Mouse (Mus musculus) liver, embryonic 14.5 days (tissue): ENCODE results near the gene Bbs9. TPM values are rescaled to one million over a fixed set of nuclear protein-coding genes. Genes with fewer than 3 reads are reported as not detected.

Experiments
- ATAC-seq: fragments of 200-750 bp; cut with Nextera tagmentation; 2 replicates; pipeline ENCODE4 v1.8.0; 2017; ENCODE audit warnings: moderate number of reproducible peaks, mild to moderate bottlenecking, moderate library complexity; ENCODE audit not compliant: insufficient read depth
- DNase-seq, 3 experiments: peaks; one replicate each; pipeline ENCODE4 v3.0.0-alpha.2; 2012 to 2013; ENCODE audit warnings: low read depth in 3 of 3, low spot score in 3 of 3
- H3K27ac ChIP-seq: fragments of 300-500 bp; sonication (generic); 2 replicates; pipeline ENCODE4 v1.5.1; 2014; ENCODE audit warnings: moderate library complexity, mild to moderate bottlenecking, control low read depth, inconsistent platforms
- H3K27me3 ChIP-seq: fragments of 300-500 bp; sonication (generic); 2 replicates; pipeline ENCODE4 v1.6.1; 2014; ENCODE audit warnings: mild to moderate bottlenecking, low read length, moderate library complexity; ENCODE audit not compliant: control insufficient read depth, insufficient read depth
- H3K36me3 ChIP-seq: fragments of 300-500 bp; sonication (generic); replicated peaks from 2 replicates; pipeline ENCODE4 v1.6.1; 2014; ENCODE audit warnings: low read depth; ENCODE audit not compliant: control insufficient read depth, insufficient read depth
- H3K4me1 ChIP-seq, 2 experiments: fragments of 200-500 bp in 1 of 2; fragments of 300-500 bp in 1 of 2; sonication (generic) in 1 of 2; replicated peaks; 2 replicates each; pipeline ENCODE4 v1.6.1; 2012 to 2014; ENCODE audit warnings: antibody characterized with exemption in 1 of 2, inconsistent platforms in 1 of 2, low read length in 1 of 2; ENCODE audit not compliant: control insufficient read depth in 2 of 2, insufficient read depth in 2 of 2
- H3K4me2 ChIP-seq: fragments of 300-500 bp; sonication (generic); 2 replicates; pipeline ENCODE4 v1.6.1; 2014; ENCODE audit warnings: low read depth, mild to moderate bottlenecking, control low read depth, moderate library complexity
- H3K4me3 ChIP-seq, 2 experiments: fragments of 200-500 bp in 1 of 2; fragments of 300-500 bp in 1 of 2; sonication (generic) in 1 of 2; 2 replicates each; pipeline ENCODE4 v1.5.1; 2012 to 2014; ENCODE audit warnings: low read depth in 2 of 2, low read length in 2 of 2, mild to moderate bottlenecking in 2 of 2, control low read depth in 1 of 2, inconsistent platforms in 1 of 2, moderate library complexity in 1 of 2; ENCODE audit not compliant: insufficient read depth in 1 of 2
- H3K9ac ChIP-seq: fragments of 300-500 bp; sonication (generic); replicated peaks from 2 replicates; pipeline ENCODE4 v1.6.1; 2014; ENCODE audit warnings: mild to moderate bottlenecking, control low read depth, moderate library complexity
- H3K9me3 ChIP-seq: fragments of 300-500 bp; sonication (generic); 2 replicates; pipeline ENCODE4 v1.6.1; 2016; ENCODE audit warnings: low read length, mixed read lengths; ENCODE audit not compliant: control insufficient read depth
- CTCF ChIP-seq: IDR thresholded peaks from 2 replicates; pipeline ENCODE4 v1.5.1; 2016; ENCODE audit warnings: antibody characterized with exemption, low read depth, control low read depth
- EP300 ChIP-seq: IDR thresholded peaks from 2 replicates; pipeline ENCODE4 v1.6.1; 2016; ENCODE audit warnings: antibody characterized with exemption, low read depth
- WGBS: fragments of 180-500 bp; shearing (Covaris S2); extraction: QIAGEN DNeasy Blood & Tissue Kit; methylation state at CpG from one replicate; pipeline ENCODE4 v1.1.7; 2014; ENCODE audit not compliant: insufficient replicate concordance; 5-methylcytosine and 5-hydroxymethylcytosine counted together
- polyA plus RNA-seq, 2 experiments: library from polyadenylated mRNA; depleted of rRNA in 1 of 2; stranded (reverse) in 1 of 2; unstranded in 1 of 2; fragments of >200 nt; fragmentation: Nextera tagmentation in 1 of 2; extraction: Ambion mirVana in 1 of 2; gene quantifications; 2 replicates each; pipeline versions ENCODE4 v1.2.1 to v1.2.3; 2012 to 2014

Bbs9 gene
- polyA plus RNA-seq, 2 experiments, result 2.2 to 2.3 TPM

DNA sequence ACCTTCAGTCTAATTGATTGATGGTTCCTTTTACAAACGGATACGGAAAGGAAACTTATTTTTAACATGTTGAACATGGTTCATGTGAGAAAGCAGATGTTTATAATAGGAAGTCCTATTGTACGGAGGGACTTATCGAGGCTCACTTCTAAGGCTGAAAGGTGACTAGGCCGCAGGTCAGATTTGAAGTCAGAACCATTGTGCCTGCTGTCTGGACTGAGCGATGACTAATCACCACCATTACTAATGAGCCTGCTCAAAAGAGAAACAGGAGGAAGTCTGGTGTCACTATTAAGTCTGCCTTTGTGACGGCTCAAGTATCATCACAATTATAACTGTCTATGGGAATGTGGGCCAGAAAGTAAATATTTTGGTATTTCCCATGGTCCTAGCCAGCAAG lies 325.2 kb downstream of the Bbs9 start:
- no peak overlapping the region for H3K4me3 ChIP-seq
- no peak overlapping the region for H3K27ac ChIP-seq
- no peak overlapping the region for H3K4me2 ChIP-seq
- no peak for ATAC-seq
- peaks cover 11 to 17% of the 10 kb centered on the region in 2 experiments for H3K4me1 ChIP-seq
- no peaks in the 10 kb centered on the region for H3K9me3 ChIP-seq
- no peak for DNase-seq
- H3K27me3 ChIP-seq, result no peaks in the 10 kb centered on the region
- TF ChIP-seq CTCF (no peak), EP300 (no peak)
- no peak overlapping the region for H3K9ac ChIP-seq
- WGBS, result 53% methylated on average over 7 of the region's 7 CpGs
- no peaks in the 10 kb centered on the region for H3K36me3 ChIP-seq

DNA sequence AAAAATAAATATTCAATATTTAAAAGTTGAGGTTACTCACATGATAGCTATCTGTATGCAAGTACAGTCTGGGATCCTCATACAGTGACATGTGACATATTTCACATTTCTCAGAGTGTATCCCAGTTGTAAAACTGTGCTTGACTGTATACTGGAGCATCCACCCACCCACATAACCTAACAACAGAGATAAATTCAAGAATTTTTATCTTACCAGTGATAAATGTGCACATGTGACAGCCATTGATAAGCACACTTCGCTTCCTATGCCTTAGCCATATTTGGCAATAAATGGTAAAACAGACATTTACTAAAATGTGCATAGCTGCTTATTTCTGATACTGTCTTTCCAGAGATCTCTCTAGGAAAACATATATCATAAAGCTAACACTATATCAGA lies 330.5 kb downstream of the Bbs9 start:
- Histone ChIP-seq H3K4me3 (no peak overlapping the region), H3K4me1 (peaks cover 33 to 50% of the 10 kb centered on the region in 2 experiments), H3K9ac (no peak overlapping the region), H3K27ac (no peak overlapping the region; the same call in 1 of the 2 replicates), H3K4me2 (peak overlapping the region; percentile 44), H3K27me3 (no peaks in the 10 kb centered on the region), H3K9me3 (no peaks in the 10 kb centered on the region), H3K36me3 (no peaks in the 10 kb centered on the region)
- no peak for TF ChIP-seq CTCF
- TF ChIP-seq EP300, result peak; percentile 66
- WGBS, result 7% methylated on average over 1 of the region's 1 CpGs
- DNase-seq, result peak; percentile 31 to 47 (median 40)
- peak; percentile 80 for ATAC-seq

- Histone ChIP-seq H3K4me3 (no peak overlapping the region), H3K9ac (no peak overlapping the region), H3K9me3 (no peaks in the 10 kb centered on the region), H3K27ac (peak overlapping the region; percentile 8; the same call in 1 of the 2 replicates), H3K4me2 (peak overlapping the region; percentile 7), H3K27me3 (no peaks in the 10 kb centered on the region), H3K36me3 (no peaks in the 10 kb centered on the region), H3K4me1 (peaks cover 38 to 55% of the 10 kb centered on the region in 2 experiments)
- WGBS, result 9% methylated on average over 5 of the region's 5 CpGs
- ATAC-seq (peak; percentile 75), DNase-seq (peak in 2 of 3 experiments; percentile 30 to 33)
- TF ChIP-seq CTCF, result no peak
- no peak for TF ChIP-seq EP300
These were observed 331.0 kb downstream of the Bbs9 start for GRCm38 (mm10) chr9:22806494-22806893.

- H3K9me3 ChIP-seq, result no peaks in the 10 kb centered on the region
- ATAC-seq (no peak), DNase-seq (no peak)
- peaks cover 43 to 60% of the 10 kb centered on the region in 2 experiments for H3K4me1 ChIP-seq
- TF ChIP-seq EP300 (no peak), CTCF (no peak)
- no peak overlapping the region for H3K4me2 ChIP-seq
- no peaks in the 10 kb centered on the region for H3K36me3 ChIP-seq
- no peak overlapping the region for H3K4me3 ChIP-seq
- H3K9ac ChIP-seq, result no peak overlapping the region
- 51% methylated on average over 5 of the region's 5 CpGs for WGBS
- no peak overlapping the region for H3K27ac ChIP-seq
- H3K27me3 ChIP-seq, result no peaks in the 10 kb centered on the region
These were observed 332.2 kb downstream of the Bbs9 start for GRCm38 (mm10) chr9:22807693-22808092.

DNA sequence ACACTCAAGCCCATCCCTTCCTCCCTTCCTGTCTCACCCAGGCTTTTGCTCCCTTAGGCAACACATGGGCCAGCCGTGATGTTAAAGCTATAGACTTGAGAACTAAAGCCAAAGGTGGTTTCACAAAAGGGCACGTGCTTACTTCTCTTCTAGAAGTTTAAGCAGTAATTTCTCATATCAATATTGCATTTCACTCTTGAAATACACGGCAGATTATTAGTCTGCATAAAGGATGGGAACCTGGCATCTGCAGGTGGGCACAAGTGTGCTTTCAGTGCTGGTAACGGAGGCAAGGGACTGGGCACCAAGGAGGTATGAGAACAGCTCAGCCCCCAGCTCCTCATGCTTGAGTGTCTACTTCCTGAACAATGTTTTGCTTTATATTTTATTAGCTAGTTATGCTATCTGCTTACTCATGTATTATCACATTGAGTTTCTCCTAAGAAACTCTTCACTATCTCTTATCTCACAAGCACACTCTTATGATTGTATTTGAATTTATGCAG lies 334.2 kb downstream of the Bbs9 start:
- Histone ChIP-seq H3K4me2 (peak overlapping the region; percentile 58), H3K4me1 (peaks cover 38 to 61% of the 10 kb centered on the region in 2 experiments), H3K27ac (peak overlapping the region; percentile 55), H3K9ac (no peak overlapping the region), H3K4me3 (no peak overlapping the region), H3K36me3 (no peaks in the 10 kb centered on the region), H3K9me3 (no peaks in the 10 kb centered on the region), H3K27me3 (no peaks in the 10 kb centered on the region)
- TF ChIP-seq CTCF (no peak), EP300 (peak; percentile 64)
- ATAC-seq (peak; percentile 44), DNase-seq (no peak)
- 46% methylated on average over 4 of the region's 4 CpGs for WGBS
